Mouse (Mus musculus) CH12.LX (cell line): ENCODE measurements at regions not wholly inside any gene's neighbourhood (a gene's known extent, or its start where the extent isn't known, plus 50 kb on each side); places are given as distances from the start of the nearest gene placed in this dataset.

Source experiments
- DNase-seq: peaks from one replicate; pipeline ENCODE4 v3.0.0-alpha.2; 2013; ENCODE audit errors: extremely low read depth
- H3K27ac ChIP-seq: 2 replicates; pipeline ENCODE4 v1.5.1; 2012; ENCODE audit warnings: low read depth, mild to moderate bottlenecking, control low read depth, moderate library complexity; ENCODE audit not compliant: insufficient read depth
- H3K27me3 ChIP-seq: replicated peaks from 2 replicates; pipeline ENCODE3; 2012; ENCODE audit warnings: inconsistent platforms
- H3K36me3 ChIP-seq, 2 experiments: replicated peaks in 1 of 2; 2 replicates each; pipeline versions ENCODE3 to v1.6.1; 2012; ENCODE audit warnings: inconsistent platforms in 1 of 2, low read length in 1 of 2, mild to moderate bottlenecking in 1 of 2, mixed read lengths in 1 of 2, moderate library complexity in 1 of 2; ENCODE audit not compliant: control insufficient read depth in 1 of 2, insufficient read depth in 1 of 2
- H3K4me1 ChIP-seq, 2 experiments: 2 replicates each; pipeline ENCODE4 v1.6.1; 2012; ENCODE audit warnings: inconsistent platforms in 1 of 2, moderate library complexity in 1 of 2; ENCODE audit not compliant: insufficient read depth in 2 of 2, control insufficient read depth in 1 of 2
- H3K4me2 ChIP-seq: 2 replicates; pipeline ENCODE4 v1.6.1; 2012; ENCODE audit warnings: low read depth, mild to moderate bottlenecking, control low read depth; ENCODE audit not compliant: poor library complexity, insufficient read depth, severe bottlenecking
- H3K4me3 ChIP-seq, 3 experiments: fragments of 150-350 bp in 1 of 3; sonication (generic) in 1 of 3; replicated peaks in 1 of 3; 2 replicates each; pipeline versions ENCODE3 to v1.5.1; 2011 to 2012; ENCODE audit warnings: low read depth in 2 of 3, low read length in 2 of 3, mild to moderate bottlenecking in 2 of 3, moderate library complexity in 2 of 3, control low read depth in 1 of 3, improper control_type of control experiment in 1 of 3, inconsistent platforms in 1 of 3, mixed read lengths in 1 of 3; ENCODE audit not compliant: poor library complexity in 1 of 3
- H3K79me2 ChIP-seq: replicated peaks from 2 replicates; pipeline ENCODE4 v1.6.1; 2012; ENCODE audit warnings: mild to moderate bottlenecking, moderate library complexity; ENCODE audit not compliant: control insufficient read depth, poor library complexity, insufficient read depth, severe bottlenecking; ENCODE audit errors: extremely low read depth
- H3K9ac ChIP-seq: 2 replicates; pipeline ENCODE4 v1.6.1; 2012; ENCODE audit warnings: low read depth, mild to moderate bottlenecking, control low read depth, moderate library complexity; ENCODE audit not compliant: insufficient read depth
- H3K9me3 ChIP-seq: replicated peaks from 2 replicates; pipeline ENCODE3; 2012; ENCODE audit warnings: low read length, inconsistent platforms, mixed read lengths
- CHD1 ChIP-seq: IDR thresholded peaks from 2 replicates; pipeline ENCODE4 v1.6.1; 2012; ENCODE audit warnings: low read depth, low read length, improper control_type of control experiment, inconsistent platforms
- CHD2 ChIP-seq: IDR thresholded peaks from 2 replicates; pipeline ENCODE4 v1.6.1; 2011; ENCODE audit warnings: low read length, improper control_type of control experiment
- E2F4 ChIP-seq: IDR thresholded peaks from 2 replicates; pipeline ENCODE4 v1.6.1; 2011; ENCODE audit warnings: low read depth, low read length, improper control_type of control experiment; ENCODE audit not compliant: insufficient replicate concordance
- ELF1 ChIP-seq: IDR thresholded peaks from 2 replicates; pipeline ENCODE4 v1.6.1; 2014; ENCODE audit warnings: low read depth, mild to moderate bottlenecking, inconsistent platforms, low read length, improper control_type of control experiment
- ETS1 ChIP-seq: conservative IDR thresholded peaks from 2 replicates; pipeline ENCODE4 v1.6.1; 2012; ENCODE audit warnings: low read depth, mild to moderate bottlenecking, inconsistent platforms, low read length, improper control_type of control experiment, moderate library complexity
- GABPA ChIP-seq: IDR thresholded peaks from 2 replicates; pipeline ENCODE4 v1.6.1; 2012; ENCODE audit warnings: low read depth, low read length, improper control_type of control experiment, inconsistent platforms; ENCODE audit not compliant: insufficient replicate concordance
- JUND ChIP-seq: conservative IDR thresholded peaks from 2 replicates; pipeline ENCODE4 v1.6.1; 2011; ENCODE audit warnings: low read depth, low read length, improper control_type of control experiment
- MAX ChIP-seq: IDR thresholded peaks from 2 replicates; pipeline ENCODE4 v1.6.1; 2011; ENCODE audit warnings: low read length, improper control_type of control experiment
- MAZ ChIP-seq: IDR thresholded peaks from 2 replicates; pipeline ENCODE4 v1.6.1; 2012; ENCODE audit warnings: low read depth, mild to moderate bottlenecking, inconsistent platforms, low read length, improper control_type of control experiment, moderate library complexity
- MEF2A ChIP-seq: IDR thresholded peaks from 2 replicates; pipeline ENCODE4 v1.6.1; 2014; ENCODE audit warnings: low read depth, mild to moderate bottlenecking, inconsistent platforms, low read length, improper control_type of control experiment, borderline replicate concordance
- MYC ChIP-seq: IDR thresholded peaks from 2 replicates; pipeline ENCODE4 v1.6.1; 2011; ENCODE audit warnings: low read depth, mild to moderate bottlenecking, improper control_type of control experiment, low read length
- NELFE ChIP-seq: IDR thresholded peaks from 2 replicates; pipeline ENCODE4 v1.6.1; 2011; ENCODE audit warnings: low read depth, low read length, improper control_type of control experiment
- PAX5 ChIP-seq: IDR thresholded peaks from 2 replicates; pipeline ENCODE4 v1.6.1; 2012; ENCODE audit warnings: low read length, inconsistent platforms, mixed read lengths
- SMC3 ChIP-seq: IDR thresholded peaks from 2 replicates; pipeline ENCODE4 v1.6.1; 2011; ENCODE audit warnings: low read depth, low read length, improper control_type of control experiment
- UBTF ChIP-seq: IDR thresholded peaks from 2 replicates; pipeline ENCODE4 v1.6.1; 2012; ENCODE audit warnings: low read depth, mild to moderate bottlenecking, inconsistent platforms, low read length, improper control_type of control experiment, moderate library complexity
- USF1 ChIP-seq: IDR thresholded peaks from 2 replicates; pipeline ENCODE4 v1.6.1; 2014; ENCODE audit warnings: low read depth, mild to moderate bottlenecking, inconsistent platforms, low read length, improper control_type of control experiment
- ZC3H11A ChIP-seq: IDR thresholded peaks from 2 replicates; pipeline ENCODE4 v1.6.1; 2012; ENCODE audit warnings: low read depth, mild to moderate bottlenecking, inconsistent platforms, low read length, improper control_type of control experiment
- ZKSCAN1 ChIP-seq: IDR thresholded peaks from 2 replicates; pipeline ENCODE4 v1.6.1; 2012; ENCODE audit warnings: low read depth, inconsistent platforms, low read length, improper control_type of control experiment, borderline replicate concordance
- dilution Hi-C: fragments of 300-500 bp; cut with MboI; formaldehyde crosslinking; loops from 2 replicates; pipeline ENCODE4 v1.14.3; 2020; ENCODE audit warnings: low sequenced_read_pairs; ENCODE audit not compliant: extremely low pct_unique_long_range_greater_than_20kb, extremely low pct_ligation_motif_present
- in situ Hi-C: fragments of 300-500 bp; cut with MboI; formaldehyde crosslinking; loops from 3 replicates; pipeline ENCODE4 v1.14.3; 2019; ENCODE audit warnings: low sequenced_read_pairs, low pct_ligation_motif_present, low pct_unique_long_range_greater_than_20kb, mixed read lengths

GRCm38 (mm10) chr9:41302809-41303493 is 141.5 kb upstream of the Ubash3b start:
- DNase-seq: no peak
- in situ Hi-C loops: no loop called here
- Histone ChIP-seq H3K4me2 (no peak overlapping the region), H3K27me3 (no peaks in the 10 kb centered on the region), H3K27ac (no peak overlapping the region), H3K79me2 (no peaks in the 10 kb centered on the region), H3K36me3 (no peaks in the 10 kb centered on the region), H3K4me1 (peaks cover 0 to 6% of the 10 kb centered on the region in 2 experiments; a peak in 1 of 4 replicates), H3K9me3 (no peaks in the 10 kb centered on the region), H3K4me3 (no peak overlapping the region), H3K9ac (no peak overlapping the region)
- no peak for TF ChIP-seq MAZ
- TF ChIP-seq UBTF: no peak
- TF ChIP-seq CHD2: no peak
- no peak for TF ChIP-seq ETS1
- TF ChIP-seq MEF2A: no peak
- TF ChIP-seq ZKSCAN1: no peak
- no peak for TF ChIP-seq SMC3
- TF ChIP-seq E2F4: no peak
- no peak for TF ChIP-seq MAX
- no peak for TF ChIP-seq ELF1
- no peak for TF ChIP-seq USF1
- no peak for TF ChIP-seq PAX5
- no peak for TF ChIP-seq MYC
- no peak for TF ChIP-seq ZC3H11A
- dilution Hi-C loops: no loop called here

- Histone ChIP-seq H3K27ac (no peak overlapping the region), H3K27me3 (no peaks in the 10 kb centered on the region), H3K9me3 (peaks cover 10% of the 10 kb centered on the region), H3K9ac (no peak overlapping the region), H3K4me1 (peaks cover 0 to 3% of the 10 kb centered on the region in 2 experiments; a peak in 1 of 4 replicates), H3K79me2 (no peaks in the 10 kb centered on the region), H3K36me3 (no peaks in the 10 kb centered on the region), H3K4me3 (no peak overlapping the region), H3K4me2 (no peak overlapping the region)
- in situ Hi-C loops (no loop called here), dilution Hi-C loops (no loop called here)
- TF ChIP-seq GABPA (no peak), MEF2A (no peak), JUND (no peak), NELFE (no peak), CHD1 (no peak), CHD2 (no peak)
- no peak for DNase-seq
Measured at GRCm38 (mm10) chr9:41286145-41286468, 124.6 kb upstream of the Ubash3b start.
